Mouse (Mus musculus) neutrophil, adult 5-6 weeks (primary cell): ENCODE results near the gene Dennd2c. TPM values are rescaled to one million over a fixed set of nuclear protein-coding genes. Genes with fewer than 3 reads are reported as not detected.
"Not testable (repeated sequence)": the region's sequence is repeated elsewhere in the genome, so short reads cannot be mapped to it uniquely, and the experiment has no call there.

Source experiments
- ATAC-seq: fragments of 151-379, 151-347 bp; 2 replicates; pipeline ENCODE4 v1.8.0; 2017; ENCODE audit warnings: mild to moderate bottlenecking, moderate TSS enrichment; ENCODE audit not compliant: insufficient number of reproducible peaks, poor library complexity, low FRiP score, severe bottlenecking; ENCODE audit errors: extremely low read depth
- total RNA-seq: library from RNA; stranded (forward); fragments of 200-1000 nt; gene quantifications from 2 replicates; pipeline ENCODE4 v1.2.3, GENCODE M21; 2017

Dennd2c gene
- total RNA-seq, 1 experiment from 2014 or later = 0.81 TPM

DNA sequence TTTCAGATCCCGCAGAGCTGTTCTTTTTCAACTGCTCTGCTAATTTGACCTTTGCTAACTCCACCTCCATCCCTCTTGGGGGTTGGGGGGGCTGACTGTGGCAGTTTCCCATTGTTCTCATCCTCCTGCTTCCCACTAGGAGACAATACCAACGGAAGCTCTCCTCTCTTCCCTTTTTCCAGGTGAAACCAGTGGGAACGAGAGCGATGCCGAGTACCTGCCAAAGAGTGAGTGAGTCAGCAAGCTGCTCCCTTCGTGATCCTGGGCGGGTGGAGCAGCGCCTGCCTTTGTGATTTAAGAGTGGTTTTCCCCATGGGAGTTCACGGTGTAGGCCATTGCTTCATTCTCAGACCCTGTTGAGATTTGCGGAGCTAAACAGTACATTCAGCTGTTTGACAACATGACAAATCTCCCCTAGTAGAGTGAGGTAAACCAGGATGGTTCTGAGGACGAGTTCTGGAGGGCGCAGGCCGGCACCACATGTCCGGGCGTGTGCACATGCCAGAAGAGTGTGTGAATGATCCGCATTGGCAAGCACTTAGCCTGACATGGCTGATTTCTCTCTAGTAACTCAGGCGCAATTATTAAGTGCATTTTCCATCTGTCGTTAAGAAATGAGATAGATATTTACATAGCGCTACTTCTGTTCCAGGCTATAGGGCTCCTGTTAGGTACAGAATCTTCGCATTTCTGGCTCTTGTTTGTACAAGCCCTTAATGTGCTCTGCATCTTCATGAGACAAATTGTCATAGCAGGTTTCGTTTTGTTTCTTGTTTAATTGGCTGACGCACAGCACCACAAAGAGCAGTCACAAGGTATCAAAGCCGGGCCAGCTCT lies 44.1 kb downstream of the Dennd2c start:
- no peak for ATAC-seq

DNA sequence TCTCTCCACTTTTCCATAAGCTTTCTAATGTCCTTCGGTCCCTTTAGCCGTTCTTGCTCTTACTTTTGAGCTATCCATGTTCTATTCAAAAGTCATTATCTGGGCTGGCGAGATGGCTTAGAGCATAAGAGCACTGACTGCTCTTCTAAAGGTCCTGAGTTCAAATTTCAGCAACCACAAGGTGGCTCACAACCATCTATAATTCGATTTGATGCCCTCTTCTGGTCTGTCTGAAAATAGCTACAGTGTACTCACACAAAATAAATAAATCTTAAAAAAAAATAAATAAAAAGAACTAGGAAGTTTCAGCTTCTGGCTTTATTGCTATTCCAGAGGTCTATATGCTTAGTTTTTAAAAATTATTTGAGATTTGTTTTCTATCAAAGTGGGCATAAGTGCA lies 45.4 kb downstream of the Dennd2c start:
- ATAC-seq = no peak

GRCm38 (mm10) chr3:103148941-103149340 lies 46.5 kb downstream of the Dennd2c start:
- ATAC-seq = no peak

GRCm38 (mm10) chr3:103153761-103154160 lies 51.4 kb downstream of the Dennd2c start:
- no peak for ATAC-seq

GRCm38 (mm10) chr3:103159232-103159900 lies 57.0 kb downstream of the Dennd2c start:
- ATAC-seq = no peak

GRCm38 (mm10) chr3:103169771-103170170 lies 67.4 kb downstream of the Dennd2c start:
- peak; percentile 45; the same call in 1 of the 2 replicates for ATAC-seq

DNA sequence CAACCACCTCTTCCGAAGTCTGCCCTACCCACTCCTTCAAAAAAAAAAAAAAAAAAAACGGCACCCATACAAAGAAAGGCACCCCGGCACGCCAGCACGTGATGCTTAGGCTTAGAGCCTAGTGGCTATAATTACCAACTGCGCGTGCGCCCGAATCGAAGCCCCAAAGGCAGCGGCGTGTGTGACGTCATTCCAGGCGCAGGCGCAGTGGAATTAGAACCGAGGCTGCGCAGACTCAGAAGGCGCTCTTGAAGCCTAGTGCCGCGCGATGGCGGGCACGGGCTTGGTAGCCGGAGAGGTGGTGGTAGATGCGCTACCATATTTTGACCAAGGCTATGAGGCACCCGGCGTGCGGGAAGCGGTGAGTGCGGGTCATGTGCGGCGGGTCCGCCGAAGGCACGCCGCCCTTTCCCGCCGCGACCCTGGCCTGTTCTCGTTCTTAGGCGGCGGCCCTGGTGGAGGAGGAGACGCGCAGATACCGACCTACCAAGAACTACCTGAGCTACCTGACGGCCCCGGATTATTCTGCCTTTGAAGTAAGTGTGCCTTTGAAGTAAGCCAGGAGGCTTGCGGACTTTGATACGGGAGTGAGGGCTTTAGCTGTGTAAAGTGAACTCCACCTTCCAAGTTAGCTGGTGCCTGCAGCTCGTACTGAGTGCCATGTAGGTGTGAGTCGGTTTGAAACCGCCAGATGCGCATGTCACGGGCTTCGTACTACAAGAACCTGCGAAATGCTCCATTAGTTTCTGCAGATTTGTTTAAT lies 69.3 kb downstream of the Dennd2c start, which contains the start of gene Bcas2:
TSS of gene Bcas2 (plus strand) at position 151 of the 763 bp plus-strand sequence.
- ATAC-seq = peak; percentile 89

GRCm38 (mm10) chr3:103172615-103173014 lies 70.2 kb downstream of the Dennd2c start:
- ATAC-seq = no peak

- ATAC-seq = no peak
Observed at GRCm38 (mm10) chr3:103176740-103177139, 74.3 kb downstream of the Dennd2c start.

- ATAC-seq = no peak
Observed at GRCm38 (mm10) chr3:103179527-103179926, 77.1 kb downstream of the Dennd2c start.

- ATAC-seq = no peak
Observed at GRCm38 (mm10) chr3:103181171-103181570, 78.8 kb downstream of the Dennd2c start.

DNA sequence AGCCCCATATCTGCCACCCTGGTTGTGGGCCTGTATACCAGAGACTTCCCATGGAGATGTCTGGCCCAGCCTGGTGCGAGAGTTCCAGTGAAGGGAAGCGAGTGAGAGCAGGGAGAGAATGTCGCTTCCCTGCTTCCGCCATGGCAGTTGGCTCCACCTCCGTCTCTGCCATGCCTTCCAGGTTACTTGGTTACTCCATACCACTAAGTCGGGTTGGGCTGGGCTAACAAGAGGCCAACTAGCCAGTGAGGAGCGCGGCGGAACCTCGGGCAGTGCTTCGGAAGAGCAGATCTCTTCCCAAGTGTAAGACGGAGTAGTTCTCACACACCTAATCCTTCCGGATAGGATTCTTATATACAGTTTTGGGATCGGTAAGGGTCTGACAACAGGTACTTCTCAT lies 80.4 kb downstream of the Dennd2c start:
- ATAC-seq = no peak

DNA sequence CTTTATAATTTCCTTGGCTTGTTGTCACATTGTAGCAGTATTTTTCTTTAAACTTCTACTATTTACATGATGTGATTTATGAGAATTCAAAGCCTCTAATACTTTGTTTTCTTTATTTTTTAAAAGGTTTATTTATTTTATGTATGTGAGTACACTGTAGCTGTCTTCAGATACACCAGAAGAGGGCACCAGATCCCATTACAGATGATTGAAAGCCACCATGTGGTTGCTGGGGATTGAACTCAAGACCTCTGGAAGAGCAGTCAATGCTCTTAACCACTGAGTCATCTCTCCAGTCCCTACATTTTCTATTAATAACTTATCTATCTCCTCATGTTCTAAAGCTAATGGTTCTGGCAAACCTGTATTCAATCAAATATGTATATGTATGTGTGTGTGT lies 82.1 kb downstream of the Dennd2c start:
- ATAC-seq = not testable (repeated sequence)

GRCm38 (mm10) chr3:103188451-103188850 lies 86.0 kb downstream of the Dennd2c start:
- ATAC-seq = no peak

DNA sequence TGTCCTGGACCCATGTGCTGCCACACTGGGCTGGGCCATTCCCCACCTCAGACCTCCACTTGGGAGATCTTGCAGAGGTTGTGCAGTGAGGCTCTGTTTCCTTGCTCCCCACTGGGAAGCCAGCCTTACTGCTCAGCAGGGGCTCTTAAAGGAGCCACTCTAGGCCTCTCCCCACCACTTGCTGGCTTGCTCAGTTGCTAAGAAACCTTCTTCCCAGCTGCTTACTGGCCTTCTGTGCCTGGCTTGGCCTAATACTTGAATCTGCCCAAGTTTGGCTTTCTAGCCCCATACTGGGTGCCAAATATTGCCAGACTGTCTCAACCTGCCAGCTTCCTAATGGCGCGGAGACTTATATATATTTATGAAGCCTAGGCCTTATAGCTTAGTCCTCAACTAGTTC lies 86.5 kb downstream of the Dennd2c start:
- no peak for ATAC-seq

- ATAC-seq = no peak
Observed at GRCm38 (mm10) chr3:103192161-103192560, 89.8 kb downstream of the Dennd2c start.

DNA sequence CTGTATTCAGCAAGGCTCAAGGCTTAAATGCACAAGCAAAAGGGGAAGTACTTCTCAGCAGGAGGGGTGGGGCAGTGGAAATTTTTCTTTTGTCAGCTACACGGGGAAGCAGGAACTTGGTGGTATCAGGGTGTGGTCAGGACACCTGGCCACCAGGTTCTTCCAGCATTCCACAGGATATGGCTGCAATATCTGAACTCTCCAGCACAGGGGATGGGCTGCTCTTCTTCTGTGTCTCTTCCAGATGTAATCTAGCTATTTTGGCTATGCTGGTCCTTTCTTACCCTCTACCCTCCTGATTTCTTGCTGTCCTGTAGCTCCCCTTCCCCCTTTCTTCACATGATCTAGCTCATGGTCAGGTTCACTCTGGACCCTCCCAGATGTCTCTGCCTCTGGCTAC lies 90.8 kb downstream of the Dennd2c start:
- no peak for ATAC-seq

DNA sequence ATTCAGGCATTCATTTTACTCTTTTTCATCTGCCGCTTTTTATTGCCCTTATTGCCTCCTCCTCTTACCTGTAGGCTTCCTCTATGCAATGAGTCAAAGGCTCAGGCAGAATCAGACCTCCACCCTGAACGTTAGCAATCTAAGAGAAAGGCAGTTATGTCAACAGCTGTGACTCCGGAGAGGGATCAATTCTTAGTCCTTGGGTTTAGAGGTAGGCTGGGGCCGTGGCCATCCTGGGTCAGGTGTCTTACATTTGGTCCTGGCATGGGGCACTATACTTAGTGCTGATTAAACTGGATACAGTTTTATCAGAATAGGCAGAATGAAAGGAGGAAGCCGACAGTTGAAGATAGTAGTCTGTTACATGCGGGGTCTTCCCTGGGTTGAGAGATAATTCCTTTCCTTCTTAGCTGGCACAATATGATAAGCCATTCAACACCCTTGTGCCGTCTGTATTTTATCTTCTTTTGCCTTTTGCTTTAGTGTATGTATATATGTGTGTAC lies 94.0 kb downstream of the Dennd2c start:
- ATAC-seq = no peak

- ATAC-seq = no peak
Observed at GRCm38 (mm10) chr3:103199386-103199785, 97.0 kb downstream of the Dennd2c start.
